Mouse (Mus musculus) layer of hippocampus, postnatal 36 days (tissue): ENCODE results near the gene Arhgef17. TPM values are rescaled to one million over a fixed set of nuclear protein-coding genes. Genes with fewer than 3 reads are reported as not detected.

Experiments
- DNase-seq, 2 experiments: peaks; one replicate each; pipeline ENCODE4 v3.0.0; 2022
- total RNA-seq, 2 experiments: library from RNA; stranded (reverse); gene quantifications; 2 replicates each; pipeline ENCODE4 v1.2.3; 2021

Gene Arhgef17
- total RNA-seq, 2 experiments from 2014 or later: 152 to 158 TPM

GRCm38 (mm10) chr7:100938106-100938505, 6.2 kb upstream of the Arhgef17 start:
- no peak for DNase-seq

- DNase-seq: no peak
Measured at GRCm38 (mm10) chr7:100937481-100937880, 5.6 kb upstream of the Arhgef17 start.

GRCm38 (mm10) chr7:100933520-100933919, 1.6 kb upstream of the Arhgef17 start:
- no peak for DNase-seq

GRCm38 (mm10) chr7:100932481-100933007, 637 bp upstream of the Arhgef17 start:
- DNase-seq: peak; percentile 65 to 67

- no peak for DNase-seq
Measured at GRCm38 (mm10) chr7:100931316-100931925, 486 bp downstream of the Arhgef17 start.

GRCm38 (mm10) chr7:100930619-100931315, 1.1 kb downstream of the Arhgef17 start:
- no peak for DNase-seq

- DNase-seq: no peak
Measured at GRCm38 (mm10) chr7:100929639-100930303, 2.1 kb downstream of the Arhgef17 start.

- DNase-seq: no peak
Measured at GRCm38 (mm10) chr7:100928456-100928855, 3.5 kb downstream of the Arhgef17 start.

GRCm38 (mm10) chr7:100927287-100928000, 4.5 kb downstream of the Arhgef17 start:
- DNase-seq: no peak

- DNase-seq: peak; percentile 63 to 65
Measured at GRCm38 (mm10) chr7:100926311-100926923, 5.5 kb downstream of the Arhgef17 start.

- no peak for DNase-seq
Measured at GRCm38 (mm10) chr7:100924674-100925445, 7.0 kb downstream of the Arhgef17 start.

- DNase-seq: no peak
Measured at GRCm38 (mm10) chr7:100924200-100924599, 7.7 kb downstream of the Arhgef17 start.

- no peak for DNase-seq
Measured at GRCm38 (mm10) chr7:100922907-100923306, 9.0 kb downstream of the Arhgef17 start.

GRCm38 (mm10) chr7:100921289-100921688, 10.6 kb downstream of the Arhgef17 start:
- DNase-seq: no peak

GRCm38 (mm10) chr7:100919809-100920107, 12.1 kb downstream of the Arhgef17 start:
- no peak for DNase-seq

GRCm38 (mm10) chr7:100919006-100919808, 12.7 kb downstream of the Arhgef17 start:
- no peak for DNase-seq

GRCm38 (mm10) chr7:100918176-100918575, 13.7 kb downstream of the Arhgef17 start:
- DNase-seq: no peak

- no peak for DNase-seq
Measured at GRCm38 (mm10) chr7:100917751-100918150, 14.2 kb downstream of the Arhgef17 start.

- DNase-seq: no peak
Measured at GRCm38 (mm10) chr7:100916526-100916925, 15.4 kb downstream of the Arhgef17 start.

GRCm38 (mm10) chr7:100915204-100915603, 16.7 kb downstream of the Arhgef17 start:
- DNase-seq: no peak

GRCm38 (mm10) chr7:100911791-100912190, 20.1 kb downstream of the Arhgef17 start:
- DNase-seq: no peak
